Comparison of ENCODE assay signal across 1 mouse cellular context in the genomic region with DNA sequence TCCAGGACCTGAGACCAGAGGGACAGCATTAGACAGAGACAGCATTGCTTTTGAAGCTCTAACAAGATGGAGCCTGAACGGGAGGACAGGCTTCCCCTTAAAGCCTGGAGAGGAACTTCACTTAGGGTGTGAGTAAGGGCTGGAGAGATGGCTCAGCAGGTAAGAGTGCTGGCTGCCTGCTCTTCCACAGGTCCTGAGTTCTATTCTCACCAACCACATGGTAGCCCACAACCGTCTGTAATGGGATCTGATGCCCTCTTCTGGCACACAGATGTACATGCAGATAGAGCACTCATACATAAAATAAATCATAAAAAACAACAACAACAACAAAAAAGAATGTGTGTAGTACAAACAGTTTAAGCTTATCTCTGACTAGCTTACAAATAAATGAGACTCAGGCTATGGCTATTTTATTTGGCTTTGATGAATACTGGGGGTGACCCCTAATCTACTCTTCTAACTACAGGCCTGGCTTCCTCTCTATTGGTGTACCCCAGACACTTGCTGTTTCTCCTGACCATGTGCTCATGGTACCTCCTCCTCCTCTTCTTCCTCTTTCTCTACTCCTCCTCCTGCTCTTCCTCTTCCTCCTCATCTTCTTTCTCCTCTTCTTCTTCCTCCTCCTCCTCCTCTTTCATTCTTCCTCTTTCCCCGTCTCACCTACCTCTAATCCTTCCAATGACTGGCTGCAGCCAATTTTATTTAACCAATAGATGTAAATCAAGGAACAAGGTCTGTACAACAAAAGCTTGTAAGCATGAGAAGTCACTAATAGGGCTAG.
TF ChIP-seq lines count a peak whose summit lies in the region.

No protein-coding gene starts in this region.

TF ChIP-seq in CH12.LX, 34 proteins besides CTCF, POLR2A, EP300 and RAD21:
- TF ChIP-seq ZKSCAN1 (IDR thresholded peaks at IDR 0.05; ENCODE audit: borderline replicate concordance, low read depth, low read length) (no peak), TCF12 (IDR thresholded peaks at IDR 0.05; ENCODE audit: low read depth, low read length) (no peak), MYC (IDR thresholded peaks at IDR 0.05; ENCODE audit: low read depth, low read length) (0 out of 2 replicates have a peak, but pooled peaks have one; percentile 47), MAX (IDR thresholded peaks at IDR 0.05; ENCODE audit: low read length) (peak; percentile 27; the same call in 1 of the 2 replicates), SMC3 (IDR thresholded peaks at IDR 0.05; ENCODE audit: low read depth, low read length) (0 out of 2 replicates have a peak, but pooled peaks have one; percentile 9), MAFK (IDR thresholded peaks at IDR 0.05; ENCODE audit: insufficient replicate concordance, low read length) (no peak)
